In genomic region chr16:90396882-90397281, GRCm38 (mm10) we compare ENCODE assay signal across 31 mouse cellular contexts. TPM values are rescaled to one million over a fixed set of nuclear protein-coding genes. Genes with fewer than 3 reads are reported as not detected.
DNase-seq lines count a peak whose midpoint lies in the region; ATAC-seq and TF ChIP-seq lines count a peak whose summit lies in the region.
"Had no signal": no experiment of that assay in that cellular context is flagged by ENCODE, and none has a peak within 500 bp of the region (broad histone marks: within the 10 kb centered on the region; RNA-seq: fewer than 3 reads in every experiment).

No protein-coding gene starts in this region.

- ATAC-seq in cerebellum, adult (ENCODE audit: insufficient number of reproducible peaks, low FRiP score, low TSS enrichment): 0 out of 2 replicates have a peak, but pooled peaks have one; percentile 8
- ATAC-seq in liver, postnatal 0 days: peak; percentile 31; the same call in 1 of the 2 replicates
- ATAC-seq in liver, embryonic 12.5 days: no peak
- ATAC-seq in hematopoietic stem cell, adult 5-6 weeks (replicated peaks in 1 of 2; ENCODE audit: insufficient read depth in 1 of 2, low FRiP score in 2 of 2, low TSS enrichment in 1 of 2, low read depth in 1 of 2, poor library complexity in 2 of 2, severe bottlenecking in 2 of 2): peak; percentile 74
- ATAC-seq in forebrain, embryonic 16.5 days: no peak
- ATAC-seq: forebrain, embryonic 13.5 days; inflammation-experienced regulatory T-cells, adult 6 months had no signal

- peaks cover 21% of the 10 kb centered on the region for H3K4me1 ChIP-seq in liver, postnatal 0 days (ENCODE audit: insufficient read depth)
- H3K4me1 ChIP-seq in liver, embryonic 12.5 days: peaks cover 22% of the 10 kb centered on the region; the same call in 1 of the 2 replicates
- H3K4me1 ChIP-seq in forebrain, embryonic 16.5 days (replicated peaks; ENCODE audit: control insufficient read depth, insufficient read depth, low read length): peaks cover 13% of the 10 kb centered on the region

- no peak for TF ChIP-seq CTCF in liver, postnatal 0 days (IDR thresholded peaks at IDR 0.05; ENCODE audit: low read depth)

- no peak for DNase-seq in cerebellum, adult 11 months
- DNase-seq in liver, postnatal 0 days: no peak
- no peak for DNase-seq in ovary, adult 18-20 months (ENCODE audit: low spot score)
- DNase-seq in urinary bladder, postnatal 14 days (ENCODE audit: low spot score): no peak
- DNase-seq: adrenal gland, postnatal 25 days; cerebellum, adult 8-10 months; cerebellum, postnatal 25 days; gastrocnemius, postnatal 36 days; kidney, adult 18-20 months; kidney, postnatal 4 days; layer of hippocampus, postnatal 36 days; lung, embryonic 14.5 days; lung, postnatal 36 days; midbrain, embryonic 14.5 days; right cerebral cortex, adult 18-20 months; spleen, adult 18-20 months; thymus, postnatal 14 days had no signal

- no peak overlapping the region for H3K4me2 ChIP-seq in liver, postnatal 0 days (ENCODE audit: low read depth, low read length)
- no peak overlapping the region for H3K4me2 ChIP-seq in liver, embryonic 12.5 days
- no peak overlapping the region for H3K4me2 ChIP-seq in forebrain, embryonic 16.5 days (ENCODE audit: low read length)
- H3K4me2 ChIP-seq: forebrain, embryonic 13.5 days; heart, embryonic 11.5 days; hindbrain, embryonic 15.5 days; kidney, embryonic 15.5 days; limb, embryonic 15.5 days; lung, embryonic 14.5 days; neural tube, embryonic 15.5 days had no signal

- H3K36me3 ChIP-seq in liver, postnatal 0 days (replicated peaks; ENCODE audit: insufficient read depth, low read length): no peaks in the 10 kb centered on the region
- peaks cover 6% of the 10 kb centered on the region; the same call in 1 of the 2 replicates for H3K36me3 ChIP-seq in liver, embryonic 12.5 days
- H3K36me3 ChIP-seq in forebrain, embryonic 16.5 days (ENCODE audit: control insufficient read depth, insufficient read depth): no peaks in the 10 kb centered on the region
- H3K36me3 ChIP-seq: hindbrain, embryonic 15.5 days; neural tube, embryonic 15.5 days had no signal

- no peaks in the 10 kb centered on the region for H3K9me3 ChIP-seq in liver, postnatal 0 days (ENCODE audit: low read length)
- H3K9me3 ChIP-seq in liver, embryonic 12.5 days (replicated peaks): no peaks in the 10 kb centered on the region
- H3K9me3 ChIP-seq in forebrain, embryonic 16.5 days (ENCODE audit: control insufficient read depth, low read length): no peaks in the 10 kb centered on the region
- H3K9me3 ChIP-seq: forebrain, embryonic 13.5 days; hindbrain, embryonic 10.5 days; hindbrain, embryonic 15.5 days; kidney, embryonic 15.5 days; limb, embryonic 10.5 days; limb, embryonic 15.5 days; neural tube, embryonic 15.5 days had no signal

- TF ChIP-seq EP300 in liver, postnatal 0 days (IDR thresholded peaks at IDR 0.05; ENCODE audit: low read depth): no peak

- WGBS in liver, postnatal 0 days (ENCODE audit: insufficient replicate concordance): 21% methylated on average over 2 of the region's 2 CpGs
- WGBS in liver, embryonic 12.5 days (ENCODE audit: insufficient replicate concordance): 15% methylated on average over 2 of the region's 2 CpGs
- 70% methylated on average over 2 of the region's 2 CpGs for WGBS in forebrain, embryonic 16.5 days

- H3K27me3 ChIP-seq in liver, postnatal 0 days (ENCODE audit: insufficient read depth, low read length): no peaks in the 10 kb centered on the region
- H3K27me3 ChIP-seq in liver, embryonic 12.5 days (replicated peaks): peaks cover 10% of the 10 kb centered on the region; the same call in 1 of the 2 replicates
- H3K27me3 ChIP-seq in forebrain, embryonic 16.5 days (replicated peaks; ENCODE audit: control insufficient read depth, insufficient read depth, low read length): no peaks in the 10 kb centered on the region
- H3K27me3 ChIP-seq: forebrain, embryonic 13.5 days; hindbrain, embryonic 15.5 days; kidney, embryonic 15.5 days; limb, embryonic 15.5 days; neural tube, embryonic 15.5 days had no signal

- H3K27ac ChIP-seq in liver, postnatal 0 days (ENCODE audit: low read depth): 0 out of 2 replicates have a peak overlapping the region, but pooled peaks have one; percentile 29
- no peak overlapping the region for H3K27ac ChIP-seq in liver, embryonic 12.5 days
- H3K27ac ChIP-seq in forebrain, embryonic 16.5 days (ENCODE audit: low read length): no peak overlapping the region
- H3K27ac ChIP-seq: forebrain, embryonic 13.5 days; hindbrain, embryonic 15.5 days; limb, embryonic 10.5 days; limb, embryonic 15.5 days; liver, embryonic 14.5 days; neural tube, embryonic 15.5 days had no signal

- no peak overlapping the region for H3K9ac ChIP-seq in liver, postnatal 0 days (replicated peaks)
- H3K9ac ChIP-seq in liver, embryonic 12.5 days: no peak overlapping the region
- no peak overlapping the region for H3K9ac ChIP-seq in forebrain, embryonic 16.5 days (replicated peaks; ENCODE audit: low read depth, low read length)
- H3K9ac ChIP-seq: forebrain, embryonic 13.5 days; hindbrain, embryonic 15.5 days; kidney, embryonic 15.5 days; limb, embryonic 15.5 days; liver, embryonic 14.5 days; lung, embryonic 14.5 days; neural tube, embryonic 15.5 days had no signal

- no peak overlapping the region for H3K4me3 ChIP-seq in liver, postnatal 0 days (ENCODE audit: low read depth, low read length)
- H3K4me3 ChIP-seq in liver, embryonic 12.5 days: no peak overlapping the region
- H3K4me3 ChIP-seq in forebrain, embryonic 16.5 days (replicated peaks; ENCODE audit: low read length): no peak overlapping the region
- H3K4me3 ChIP-seq: forebrain, embryonic 13.5 days; hindbrain, embryonic 10.5 days; hindbrain, embryonic 15.5 days; kidney, embryonic 15.5 days; limb, embryonic 10.5 days; limb, embryonic 15.5 days; neural tube, embryonic 15.5 days had no signal

RNA-seq across cellular contexts. Expression of gene Hunk, which starts 11.1 kb away (rescaled TPM):
- polyA plus RNA-seq in liver, postnatal 0 days (2015; fragmentation: Nextera tagmentation; extraction: Ambion mirVana): 1.1 and 1.2 TPM in 2 replicates
- polyA plus RNA-seq in liver, embryonic 12.5 days (2016; fragmentation: Nextera tagmentation; extraction: Ambion mirVana): 2.6 and 2.8 TPM in 2 replicates
- not detected in 2 replicates for total RNA-seq in hematopoietic stem cell, adult 5-6 weeks (2017)
- 11.2 and 11.5 TPM in 2 replicates for polyA plus RNA-seq in forebrain, embryonic 16.5 days (2015; fragmentation: Nextera tagmentation; extraction: Ambion mirVana)

Comparison
In these comparisons a context has a peak if more than half of its experiments do, and no peak if none do; other contexts are left out.
1. ATAC-seq: peak in cerebellum, adult (single experiment), liver, postnatal 0 days (single experiment) and hematopoietic stem cell, adult 5-6 weeks (2 of 2); none in liver, embryonic 12.5 days (single experiment) and forebrain, embryonic 16.5 days (single experiment).